Mouse (Mus musculus): Measurements from ENCODE around the gene Prkcg.
A peak's percentile ranks its signal among the peaks of the same experiment; 100 is the strongest.
"Not testable (repeated sequence)": the region's sequence is repeated elsewhere in the genome, so short reads cannot be mapped to it uniquely, and the experiment has no call there.

Gene Prkcg

GRCm38 (mm10) chr7:3288976-3289970, at the start of gene Prkcg, which contains the start of gene Myadm:
Gene Prkcg, plus strand, starts transcription at chr7:3289179.
Gene Myadm, plus strand, starts transcription at chr7:3289080.
- DNase-seq (ENCODE audit: extremely low spot score, low spot score) = peak; percentile 80

- DNase-seq (ENCODE audit: extremely low spot score, low spot score) = no peak
These were observed 49.8 kb upstream of the Prkcg start for GRCm38 (mm10) chr7:3239193-3239592.

- no peak for DNase-seq (ENCODE audit: extremely low spot score, low spot score)
These were observed 28.3 kb upstream of the Prkcg start for GRCm38 (mm10) chr7:3260701-3261100.

GRCm38 (mm10) chr7:3261446-3261845, 27.5 kb upstream of the Prkcg start:
- DNase-seq (ENCODE audit: extremely low spot score, low spot score) = no peak

- DNase-seq (ENCODE audit: extremely low spot score, low spot score) = no peak
These were observed 26.2 kb upstream of the Prkcg start for GRCm38 (mm10) chr7:3262789-3263188.

- DNase-seq (ENCODE audit: extremely low spot score, low spot score) = no peak
These were observed 24.5 kb upstream of the Prkcg start for GRCm38 (mm10) chr7:3264390-3265022.

GRCm38 (mm10) chr7:3265311-3265710, 23.7 kb upstream of the Prkcg start:
- DNase-seq (ENCODE audit: extremely low spot score, low spot score) = no peak

GRCm38 (mm10) chr7:3267261-3267660, 21.7 kb upstream of the Prkcg start:
- DNase-seq (ENCODE audit: extremely low spot score, low spot score) = no peak

- DNase-seq (ENCODE audit: extremely low spot score, low spot score) = no peak
These were observed 21.1 kb upstream of the Prkcg start for GRCm38 (mm10) chr7:3267888-3268287.

GRCm38 (mm10) chr7:3268291-3268690, 20.7 kb upstream of the Prkcg start:
- DNase-seq (ENCODE audit: extremely low spot score, low spot score) = no peak

GRCm38 (mm10) chr7:3272206-3272605, 16.8 kb upstream of the Prkcg start:
- DNase-seq (ENCODE audit: extremely low spot score, low spot score) = no peak

- no peak for DNase-seq (ENCODE audit: extremely low spot score, low spot score)
These were observed 13.4 kb upstream of the Prkcg start for GRCm38 (mm10) chr7:3275455-3276170.

GRCm38 (mm10) chr7:3276781-3277180, 12.2 kb upstream of the Prkcg start:
- DNase-seq (ENCODE audit: extremely low spot score, low spot score) = not testable (repeated sequence)

GRCm38 (mm10) chr7:3280080-3280653, 8.8 kb upstream of the Prkcg start:
- DNase-seq (ENCODE audit: extremely low spot score, low spot score) = no peak

- DNase-seq (ENCODE audit: extremely low spot score, low spot score) = no peak
These were observed 8.3 kb upstream of the Prkcg start for GRCm38 (mm10) chr7:3280654-3281153.

GRCm38 (mm10) chr7:3281741-3282140, 7.2 kb upstream of the Prkcg start:
- DNase-seq (ENCODE audit: extremely low spot score, low spot score) = no peak

GRCm38 (mm10) chr7:3283081-3283875, 5.7 kb upstream of the Prkcg start:
- no peak for DNase-seq (ENCODE audit: extremely low spot score, low spot score)

GRCm38 (mm10) chr7:3284604-3285003, 4.4 kb upstream of the Prkcg start:
- no peak for DNase-seq (ENCODE audit: extremely low spot score, low spot score)

GRCm38 (mm10) chr7:3286036-3286435, 2.9 kb upstream of the Prkcg start:
- no peak for DNase-seq (ENCODE audit: extremely low spot score, low spot score)

GRCm38 (mm10) chr7:3287186-3287585, 1.8 kb upstream of the Prkcg start:
- no peak for DNase-seq (ENCODE audit: extremely low spot score, low spot score)

Data from neural tube, embryonic 10.5 days (tissue).